Mouse (Mus musculus) adrenal gland, adult 18-20 months (tissue): ENCODE data around the gene Mpg. TPM values are rescaled to one million over a fixed set of nuclear protein-coding genes. Genes with fewer than 3 reads are reported as not detected.

Experiments
- DNase-seq, 2 experiments: peaks; one replicate each; pipeline ENCODE4 v3.0.0; 2021 to 2022; ENCODE audit warnings: low spot score in 2 of 2
- long read RNA-seq, 2 experiments: library from polyadenylated mRNA; stranded (forward); transcript quantifications; one replicate each; pipeline ENCODE4 v2.0.0; 2021
- total RNA-seq, 2 experiments: library from RNA; stranded (reverse); gene quantifications; 1 replicate in 1 of 2; 2 replicates in 1 of 2; pipeline ENCODE4 v1.2.3; 2021

The Mpg gene
- 10 to 100 TPM; 17.1 to 20.3 TPM for total RNA-seq
- long read RNA-seq, experiment 1, transcript Mpg-201 (4 exons, 1,737 nt), result major isoform, 19 of 24 reads
- long read RNA-seq, experiment 1, partial matches to known transcripts, result 2 of 24 reads
- long read RNA-seq, experiment 1, other reads (novel, unspliced or antisense), result 3 of 24 reads
- long read RNA-seq, experiment 2, transcript Mpg-201 (4 exons, 1,737 nt), result major isoform, 51 of 60 reads
- long read RNA-seq, experiment 2, partial matches to known transcripts, result 4 of 60 reads
- long read RNA-seq, experiment 2, other reads (novel, unspliced or antisense), result 5 of 60 reads

DNA sequence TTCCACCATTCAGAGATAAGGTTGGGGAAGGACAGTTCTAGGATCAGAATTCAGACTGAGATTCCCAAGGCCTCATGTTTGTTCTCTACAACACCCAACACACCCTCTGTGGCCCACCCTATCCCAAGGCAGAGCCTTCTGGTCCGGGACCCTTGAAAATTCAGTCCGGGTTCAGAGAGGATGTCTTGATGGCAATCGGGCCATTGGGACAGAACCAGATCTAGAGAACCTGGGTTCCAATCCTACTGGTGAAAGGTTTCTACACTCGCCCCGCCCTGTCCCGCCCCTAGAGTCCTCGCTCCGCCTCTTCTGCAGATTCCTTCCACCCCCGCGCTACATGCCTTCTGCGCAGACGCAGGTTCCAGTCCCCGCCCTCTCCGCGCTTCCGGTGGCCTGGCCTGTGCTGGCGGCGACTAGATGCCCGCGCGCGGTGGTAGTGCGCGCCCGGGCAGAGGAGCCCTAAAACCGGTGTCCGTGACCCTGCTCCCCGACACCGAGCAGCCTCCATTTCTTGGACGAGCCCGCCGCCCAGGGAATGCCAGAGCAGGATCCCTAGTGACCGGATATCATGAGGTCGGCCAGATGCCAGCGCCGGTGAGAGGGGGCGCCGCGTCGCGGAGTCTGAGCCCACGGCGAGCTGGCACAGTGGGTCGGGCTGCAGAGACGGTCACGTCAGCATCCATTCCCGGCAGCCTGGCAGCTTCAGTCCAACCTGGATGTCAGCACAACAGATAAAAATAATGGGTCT is at the start of gene Mpg:
TSS of gene Mpg (plus strand) at position 382 of the 748 bp plus-strand sequence.
- peak; percentile 88 to 90 for DNase-seq

DNA sequence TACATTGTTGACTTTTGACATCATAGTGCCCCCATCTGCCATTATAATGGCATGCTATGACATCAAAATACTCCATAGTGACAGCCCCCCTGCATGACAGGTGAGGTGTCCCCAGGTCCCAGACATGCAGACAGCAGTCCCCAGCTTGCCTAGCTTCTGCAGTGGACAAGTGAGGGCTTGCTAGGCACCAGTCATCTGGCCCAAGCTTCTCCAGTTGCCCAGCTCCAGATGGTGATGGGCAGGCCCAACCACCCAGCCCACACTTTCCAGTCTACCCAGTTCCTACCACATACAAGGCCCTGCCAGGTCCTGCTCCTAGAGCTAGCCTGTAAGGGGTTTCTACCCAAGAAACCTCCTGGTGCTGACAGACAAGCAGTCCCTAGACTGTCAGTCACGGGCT is 47.8 kb upstream of the Mpg start:
- no peak for DNase-seq

DNA sequence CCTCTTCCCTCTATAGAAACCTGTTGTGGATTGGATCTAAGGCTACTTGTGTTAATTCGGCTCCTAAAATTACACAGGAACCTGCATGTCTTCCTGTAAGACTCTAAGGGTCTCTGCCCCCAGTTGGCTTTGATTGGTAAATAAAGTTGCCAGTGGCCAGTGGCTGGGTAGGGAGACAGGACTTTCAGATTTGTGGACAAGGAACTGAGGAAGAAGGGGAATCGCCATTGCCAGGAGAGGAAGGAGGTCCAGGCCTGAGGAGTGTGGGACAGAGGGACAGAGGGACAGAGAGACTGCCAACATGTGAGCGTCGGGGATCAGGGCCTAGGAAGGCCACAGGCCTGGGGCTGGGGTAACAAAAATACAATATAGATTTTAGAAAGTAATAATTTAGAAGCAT is 45.1 kb upstream of the Mpg start:
- no peak for DNase-seq

DNA sequence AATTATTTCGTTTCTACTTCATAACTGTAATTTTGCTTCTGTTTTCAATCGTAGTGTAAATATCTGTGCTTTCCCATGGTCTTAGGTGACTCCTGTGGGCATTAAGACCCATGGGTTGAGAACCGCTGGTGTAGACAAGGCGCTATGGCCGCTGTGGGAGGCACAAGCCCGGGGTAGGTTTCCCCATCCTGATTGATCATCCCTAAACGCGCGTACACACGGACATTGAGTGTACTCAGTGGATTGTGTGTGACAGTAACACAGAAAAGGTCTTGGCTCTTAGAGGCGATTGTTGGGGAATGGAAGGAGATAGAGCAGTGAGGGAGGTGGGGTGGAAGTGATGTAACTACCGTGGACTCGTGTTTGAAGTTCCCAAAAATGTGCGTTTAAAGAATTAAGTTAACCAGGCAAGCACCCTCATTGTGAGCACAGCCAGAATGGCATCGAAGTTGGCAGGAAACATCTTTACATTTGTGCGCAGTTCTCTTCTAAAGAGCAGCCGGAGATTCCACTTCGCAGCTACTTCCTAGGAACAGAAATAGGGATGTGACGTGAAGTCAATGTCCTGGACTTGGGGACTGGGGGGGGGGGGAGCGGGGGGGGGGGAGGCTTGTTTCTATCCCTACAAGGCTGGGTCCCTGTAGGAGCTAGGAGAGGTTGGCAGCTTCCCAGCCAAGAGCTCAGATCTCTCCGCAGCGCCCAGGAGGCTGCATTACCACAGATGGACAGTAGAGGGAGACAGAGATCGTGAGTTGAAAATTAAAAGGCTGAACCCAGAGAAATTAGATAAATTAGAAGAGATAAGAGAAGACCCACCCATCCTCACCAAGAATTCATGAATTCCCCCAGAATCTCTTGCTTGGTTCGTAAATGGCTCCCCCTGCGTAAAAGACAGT is 44.1 kb upstream of the Mpg start:
- peak; percentile 83 to 87 for DNase-seq

DNA sequence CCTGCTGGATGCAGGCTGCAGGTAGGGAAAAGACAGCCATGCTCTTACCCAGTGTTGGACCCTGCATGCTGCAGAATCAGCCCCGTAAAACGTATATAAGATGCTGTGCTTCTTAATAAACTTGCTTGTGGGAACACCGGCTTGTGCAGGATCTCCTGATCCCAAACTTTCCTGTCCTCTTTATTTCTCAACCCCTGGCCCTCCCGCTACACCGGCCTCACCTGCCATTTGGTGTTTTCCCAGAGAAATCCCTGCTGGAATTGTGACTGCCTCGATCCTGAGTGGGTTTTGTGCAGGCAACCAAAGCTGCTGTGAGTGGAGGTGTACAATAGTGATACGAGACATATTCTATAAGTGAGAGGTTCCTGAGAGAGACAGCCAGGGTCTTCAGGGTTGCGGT is 41.8 kb upstream of the Mpg start:
- DNase-seq, result no peak

DNA sequence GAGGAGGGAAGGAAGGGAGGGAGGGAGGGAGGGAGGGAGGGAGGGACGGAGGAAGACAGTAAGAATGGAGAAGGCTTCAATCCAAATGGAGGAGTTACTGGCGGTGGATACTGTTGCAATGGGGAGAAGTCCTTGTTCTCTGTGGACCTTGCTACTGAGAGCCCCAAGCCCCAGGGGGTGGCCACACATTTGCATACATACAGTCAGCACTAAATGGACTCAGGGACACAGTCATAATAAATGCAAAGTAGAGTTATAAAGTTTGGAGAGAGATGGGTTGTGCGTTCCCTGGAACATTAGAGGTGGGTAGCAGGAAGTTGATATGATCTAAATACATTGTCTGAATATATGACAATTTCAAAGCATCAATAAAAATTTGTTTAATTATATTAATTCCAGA is 40.3 kb upstream of the Mpg start:
- no peak for DNase-seq

DNA sequence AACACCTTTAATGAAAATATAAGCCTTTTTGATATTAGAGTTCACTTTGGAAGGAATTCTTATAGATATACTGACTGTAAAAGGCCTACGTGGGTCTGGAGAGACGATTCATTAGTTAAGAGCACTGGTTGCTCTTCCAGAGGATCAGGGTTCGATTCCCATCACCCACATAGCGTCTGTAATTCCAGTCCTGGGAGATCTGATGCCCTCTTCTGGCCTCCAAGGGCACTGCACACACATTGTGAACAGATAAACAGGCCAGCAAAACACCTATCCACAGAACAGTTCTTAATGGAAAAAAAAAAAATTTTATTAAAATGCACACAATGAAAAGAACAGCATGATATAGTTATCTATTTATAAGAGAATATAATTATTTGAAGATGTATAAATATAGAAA is 39.0 kb upstream of the Mpg start:
- no peak for DNase-seq

DNA sequence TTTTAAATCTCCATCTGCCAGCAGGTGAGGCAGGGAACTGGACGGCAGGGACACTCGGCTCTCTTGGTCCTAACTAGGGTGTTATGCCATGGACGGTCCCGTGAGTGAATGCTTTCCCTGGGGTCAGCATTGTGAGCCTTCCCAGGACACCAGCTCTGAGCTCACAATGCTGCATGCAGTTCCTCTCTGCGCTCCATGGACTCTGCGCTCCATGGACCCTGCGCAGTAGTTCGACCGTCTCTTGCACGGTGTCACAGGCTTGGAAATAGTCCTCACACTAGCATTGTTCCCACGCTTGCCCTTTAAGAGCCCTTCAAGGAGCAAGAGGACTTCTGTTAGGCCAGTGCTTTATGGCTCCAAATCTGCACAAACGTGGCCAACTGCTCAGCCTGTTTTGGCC is 37.4 kb upstream of the Mpg start:
- no peak for DNase-seq

DNA sequence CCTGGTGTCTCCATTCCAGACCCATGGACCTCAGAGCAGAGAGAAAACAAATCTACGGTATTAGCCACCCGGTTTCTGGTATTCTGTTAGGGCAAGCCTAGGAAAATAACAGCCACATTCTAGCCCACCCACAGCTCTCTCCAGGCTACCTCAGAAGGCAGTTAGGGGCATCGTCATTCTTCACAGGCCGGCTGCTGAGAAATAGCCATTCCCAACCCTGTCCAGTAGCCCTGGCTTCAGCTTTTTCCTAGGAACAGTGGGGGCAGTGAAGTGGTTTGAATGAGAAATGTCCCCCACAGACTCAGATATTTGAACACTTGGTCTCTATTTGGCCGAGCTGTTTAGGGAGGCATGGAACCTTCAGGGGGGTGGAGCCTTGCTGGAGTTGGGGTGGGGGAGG is 36.9 kb upstream of the Mpg start:
- DNase-seq, result no peak

DNA sequence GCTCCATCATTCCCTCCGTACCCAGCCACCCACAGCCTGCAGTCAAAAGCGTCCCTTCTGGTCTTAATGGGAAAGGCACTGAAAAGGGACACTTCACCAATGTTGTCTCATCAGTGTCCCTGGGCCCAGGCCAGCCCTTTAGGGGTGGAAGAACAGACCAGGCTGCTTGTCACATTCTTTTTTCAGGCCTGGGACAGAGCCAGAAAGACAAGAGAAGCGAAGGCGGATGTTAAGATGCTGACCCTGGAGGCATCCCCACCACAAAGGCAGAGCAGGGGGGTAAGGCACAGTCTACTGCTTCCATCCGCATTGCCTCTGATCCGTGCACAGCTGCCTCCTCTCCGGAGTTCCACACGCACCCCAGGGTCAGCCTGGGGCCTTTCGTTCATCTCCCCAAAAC is 36.2 kb upstream of the Mpg start:
- DNase-seq, result no peak

DNA sequence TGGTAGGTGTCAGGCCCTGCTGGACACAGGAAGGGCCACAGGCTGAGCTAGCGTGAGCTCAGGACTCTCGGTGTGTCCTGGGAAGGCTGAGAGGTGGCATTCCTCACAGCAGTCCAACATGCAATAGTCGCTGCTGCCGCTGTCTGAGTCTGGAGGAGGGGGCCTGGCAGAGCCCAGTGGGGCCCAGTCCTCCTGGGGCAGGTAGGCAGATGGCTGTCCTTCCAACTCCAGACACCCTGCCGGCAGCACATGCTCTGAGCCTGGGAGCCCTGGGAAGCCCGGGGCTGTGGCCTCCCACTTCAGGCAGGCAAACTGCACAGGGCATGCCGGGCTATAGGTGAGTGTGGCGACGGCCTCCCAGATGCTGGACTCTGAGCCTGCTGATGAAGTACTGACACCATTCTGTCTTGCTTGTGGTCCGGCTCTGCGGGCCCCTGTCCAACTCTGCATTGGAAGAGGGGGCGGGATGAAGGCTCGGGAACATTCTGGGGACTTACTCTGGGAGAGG is 35.6 kb upstream of the Mpg start:
- no peak for DNase-seq

DNA sequence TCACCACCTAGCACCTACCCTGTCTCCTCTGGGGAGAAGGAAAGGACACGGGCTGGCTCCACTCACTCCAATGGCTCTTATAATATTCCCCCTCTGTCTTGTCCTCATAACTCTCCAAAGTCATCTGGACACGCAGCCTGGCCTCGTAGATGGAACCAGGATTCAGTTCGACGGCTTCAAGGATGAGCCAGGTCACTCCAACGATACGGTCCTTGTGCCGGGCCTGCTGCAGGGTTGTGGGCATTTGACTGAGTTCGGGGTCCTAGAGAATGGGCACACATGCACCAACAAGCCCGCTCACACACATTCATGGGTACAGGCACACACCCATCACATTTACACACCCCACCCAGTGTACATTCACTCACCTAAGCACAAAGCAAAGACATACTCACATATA is 33.1 kb upstream of the Mpg start:
- DNase-seq, result no peak

DNA sequence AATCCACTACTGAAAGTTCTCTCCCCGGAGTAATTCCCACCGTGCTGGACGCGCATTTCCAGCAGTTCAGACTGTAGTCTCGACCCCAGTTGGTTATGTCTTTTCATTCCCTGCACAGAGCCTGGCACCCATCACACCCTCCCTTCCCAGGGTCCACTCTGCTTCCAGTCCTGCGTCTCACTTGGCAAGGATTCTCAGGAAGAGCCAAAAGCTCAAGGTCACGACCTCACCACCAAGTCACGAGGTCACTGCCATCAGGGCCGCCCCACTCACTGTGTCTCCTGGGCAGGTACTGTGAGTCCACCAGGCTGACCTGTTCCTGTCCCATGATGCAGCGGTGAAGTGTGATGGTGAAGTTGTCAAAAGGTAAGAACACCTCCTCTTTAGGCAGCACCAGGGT is 32.2 kb upstream of the Mpg start:
- no peak for DNase-seq

DNA sequence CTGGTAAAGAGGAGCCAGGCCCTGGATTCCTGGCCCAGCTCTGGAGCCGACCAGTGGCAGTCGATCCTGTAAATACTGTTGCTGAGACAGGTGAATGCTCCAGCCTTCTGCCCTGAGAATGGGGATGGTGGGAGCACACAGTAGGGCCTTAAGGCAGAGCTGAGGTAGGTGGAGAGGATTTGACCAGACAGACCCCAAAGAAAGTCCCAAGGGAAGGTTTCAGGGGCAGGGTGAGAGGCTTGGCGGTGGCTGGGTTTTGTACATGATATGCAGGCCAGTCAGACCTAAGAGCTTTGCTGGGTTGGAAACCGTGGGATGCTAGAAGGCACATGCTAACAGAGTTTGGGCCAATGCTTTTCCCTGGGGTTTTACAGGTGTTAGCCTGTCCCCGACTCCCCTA is 31.7 kb upstream of the Mpg start:
- DNase-seq, result no peak

DNA sequence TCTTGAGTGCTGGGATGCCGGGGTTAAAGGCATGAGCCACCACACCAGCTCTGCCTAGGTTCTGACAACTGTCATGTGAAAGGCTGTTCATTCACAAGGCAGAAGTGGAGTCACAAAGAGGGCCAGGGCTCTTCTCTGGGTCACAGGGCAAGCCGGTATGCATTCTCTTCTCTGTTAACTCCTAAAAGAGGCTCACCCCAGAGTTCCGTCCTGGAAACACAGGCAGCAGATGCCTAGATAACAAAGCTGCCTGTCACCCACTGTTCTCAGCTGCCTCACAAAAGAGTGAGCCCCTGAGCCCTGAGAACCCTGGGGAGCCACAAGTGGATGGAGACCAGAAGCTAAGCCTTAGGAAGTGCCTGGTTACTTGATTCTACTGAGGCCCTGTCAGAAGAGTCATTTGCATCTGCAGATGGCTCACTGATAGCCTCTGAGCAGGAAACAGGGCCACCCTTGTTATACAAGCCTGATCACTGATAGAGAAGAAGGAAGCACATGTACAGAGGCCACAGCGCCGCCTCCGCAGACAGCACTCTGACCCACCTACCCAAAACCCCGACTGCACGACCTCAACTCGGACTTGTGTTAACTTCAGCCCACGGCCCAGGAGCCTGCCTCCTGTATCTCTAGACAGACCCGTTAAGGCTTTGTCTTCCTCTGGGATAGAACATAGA is 30.3 kb upstream of the Mpg start:
- DNase-seq, result no peak

DNA sequence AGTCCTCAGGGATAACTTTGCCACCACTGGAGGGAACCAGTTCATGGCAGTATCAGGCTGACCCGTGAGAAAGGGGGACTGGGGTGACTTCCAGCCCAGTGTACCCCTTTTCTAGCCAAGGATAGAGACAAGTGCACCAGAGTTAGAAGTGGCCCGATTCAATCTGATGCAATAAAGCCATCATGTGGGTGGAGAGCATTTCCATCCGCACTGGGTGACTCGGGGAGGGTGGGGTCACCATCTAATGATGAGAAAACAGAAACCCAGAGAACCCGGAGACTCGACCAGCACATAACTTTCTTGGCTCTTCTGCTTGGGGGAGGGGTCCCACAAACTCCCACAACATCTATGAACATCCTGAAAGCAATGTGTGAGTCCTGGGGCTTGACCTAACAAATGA is 29.6 kb upstream of the Mpg start:
- peak in 1 of 2 experiments; percentile 13 for DNase-seq

DNA sequence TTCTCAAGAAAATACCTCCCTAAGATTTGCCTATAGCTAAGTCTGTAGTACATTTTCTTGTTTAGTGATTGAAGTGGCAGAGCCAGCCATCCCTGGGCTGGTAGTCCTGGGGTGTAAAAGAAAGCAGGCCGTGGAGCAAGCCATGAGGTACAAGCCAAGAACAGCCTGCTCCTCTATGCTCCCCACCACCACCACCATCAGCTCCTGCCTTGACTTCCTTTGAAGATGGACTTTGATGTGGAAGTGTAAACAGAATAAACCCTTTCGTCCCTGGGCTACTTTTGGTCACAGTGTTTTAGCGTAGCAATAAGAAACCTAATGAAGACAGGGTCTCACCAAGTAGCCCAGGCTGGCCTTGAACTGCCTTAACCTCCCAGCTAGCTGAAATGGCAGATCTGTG is 28.5 kb upstream of the Mpg start:
- DNase-seq, result no peak

DNA sequence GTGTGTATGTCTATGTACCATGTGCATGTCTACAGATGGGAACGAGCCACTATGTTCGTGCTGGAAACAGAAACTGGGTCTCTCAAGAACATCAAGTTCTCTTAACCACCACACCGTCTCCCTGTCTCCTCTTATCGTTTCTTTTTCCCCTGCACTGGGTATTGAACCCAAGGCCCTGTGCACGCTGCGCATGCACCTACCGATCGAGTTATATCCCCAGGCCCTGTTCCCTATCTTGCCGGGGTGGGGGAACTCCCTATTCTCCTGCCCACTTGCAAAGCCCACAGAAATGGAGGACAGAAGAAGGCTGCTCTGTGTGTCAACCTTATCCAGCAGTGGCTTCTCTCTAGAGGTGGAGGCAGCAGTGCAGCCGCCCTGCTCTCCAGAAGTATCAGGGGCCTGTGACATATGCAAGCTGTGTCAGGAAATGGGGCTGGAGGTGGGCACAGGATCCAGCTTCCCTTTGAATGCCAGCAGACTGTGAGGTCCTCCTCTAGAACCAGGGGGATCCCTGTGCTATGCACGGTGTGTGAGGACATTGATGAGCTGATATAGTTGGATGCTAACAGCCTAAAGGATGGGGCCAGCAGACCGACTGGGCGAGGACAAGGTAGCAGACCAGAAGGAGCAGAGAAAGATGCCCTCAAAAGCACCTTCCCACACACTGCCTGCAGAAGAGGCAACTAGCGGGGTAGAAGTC is 27.9 kb upstream of the Mpg start:
- peak in 1 of 2 experiments; percentile 17 for DNase-seq

DNA sequence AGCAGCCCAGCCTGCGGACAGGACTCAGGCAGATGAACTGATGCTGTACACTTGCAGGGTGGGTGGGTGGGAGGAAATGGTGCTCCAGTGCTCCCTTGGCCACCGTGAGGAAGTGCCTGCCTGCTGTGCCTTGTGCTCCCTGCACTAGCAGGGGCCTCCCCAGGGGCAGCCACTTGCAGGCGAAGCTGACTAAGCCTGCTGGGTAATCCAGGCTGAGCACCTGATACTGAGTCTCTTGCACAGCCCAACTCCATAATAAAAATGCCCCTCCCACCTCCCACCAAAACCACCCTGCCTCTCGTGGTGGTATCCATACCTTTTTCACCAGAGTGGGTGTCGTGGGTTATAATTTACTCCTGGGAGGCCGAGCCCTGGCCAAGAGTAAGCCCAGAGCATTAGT is 27.1 kb upstream of the Mpg start:
- DNase-seq, result peak in 1 of 2 experiments; percentile 15

DNA sequence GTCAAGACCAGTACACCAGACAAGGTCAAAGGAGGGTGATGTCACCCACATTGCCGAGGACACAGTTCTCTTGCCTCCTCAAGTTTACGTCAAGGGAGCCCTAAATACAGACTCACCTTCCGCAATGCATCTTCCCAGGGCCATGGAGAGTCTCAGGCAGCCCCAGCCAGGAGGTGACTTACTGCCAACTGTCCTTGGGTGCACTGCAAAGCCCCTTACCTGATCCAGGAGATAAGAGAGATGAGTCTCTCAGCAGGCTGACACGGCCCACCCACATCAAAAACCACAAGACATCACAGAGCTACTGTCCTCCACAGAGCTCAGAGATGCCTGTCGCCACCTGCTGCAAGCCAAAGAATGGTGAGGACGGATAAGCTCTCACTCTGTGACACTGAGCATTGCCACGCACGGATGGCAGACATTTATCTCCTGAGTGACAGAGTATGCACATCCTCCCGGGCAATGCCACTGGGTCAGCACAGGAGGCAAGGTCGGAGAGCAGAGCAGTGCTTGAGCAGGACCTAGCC is 26.2 kb upstream of the Mpg start, which contains the start of gene Il9r:
TSS of gene Il9r (minus strand) at position 205 of the 527 bp plus-strand sequence.
- DNase-seq, result no peak
